Mouse (Mus musculus) stomach, postnatal 0 days (tissue): ENCODE data around the gene Abhd5. TPM values are rescaled to one million over a fixed set of nuclear protein-coding genes. Genes with fewer than 3 reads are reported as not detected.
A peak's percentile ranks its signal among the peaks of the same experiment; 100 is the strongest.

Source experiments
- ATAC-seq: fragments of 200-750 bp; cut with Nextera tagmentation; 2 replicates; pipeline ENCODE4 v1.8.0; 2017; ENCODE audit not compliant: low FRiP score, low TSS enrichment
- DNase-seq: peaks from one replicate; pipeline ENCODE4 v3.0.0-alpha.2; 2016; ENCODE audit warnings: low spot score
- H3K27ac ChIP-seq: fragments of 300-500 bp; sonication (generic); replicated peaks from 2 replicates; pipeline ENCODE4 v1.5.1; 2014; ENCODE audit warnings: mild to moderate bottlenecking, control low read depth
- H3K27me3 ChIP-seq: fragments of 300-500 bp; sonication (generic); 2 replicates; pipeline ENCODE4 v1.6.1; 2014; ENCODE audit warnings: low read length; ENCODE audit not compliant: control insufficient read depth, insufficient read depth
- H3K36me3 ChIP-seq: fragments of 300-500 bp; sonication (generic); 2 replicates; pipeline ENCODE4 v1.6.1; 2014; ENCODE audit warnings: low read length, mixed read lengths; ENCODE audit not compliant: control insufficient read depth, insufficient read depth
- H3K4me1 ChIP-seq: fragments of 300-500 bp; sonication (generic); replicated peaks from 2 replicates; pipeline ENCODE4 v1.6.1; 2014; ENCODE audit warnings: antibody characterized with exemption; ENCODE audit not compliant: control insufficient read depth, insufficient read depth
- H3K4me2 ChIP-seq: fragments of 300-500 bp; sonication (generic); replicated peaks from 2 replicates; pipeline ENCODE4 v1.6.1; 2014; ENCODE audit warnings: low read depth, mild to moderate bottlenecking, control low read depth, moderate library complexity
- H3K4me3 ChIP-seq: fragments of 300-500 bp; sonication (generic); 2 replicates; pipeline ENCODE4 v1.5.1; 2014; ENCODE audit warnings: low read depth, low read length, control low read depth
- H3K9ac ChIP-seq: fragments of 300-500 bp; sonication (generic); 2 replicates; pipeline ENCODE4 v1.6.1; 2014; ENCODE audit warnings: mild to moderate bottlenecking, low read length, control low read depth, mixed read lengths
- H3K9me3 ChIP-seq: fragments of 300-500 bp; sonication (generic); 2 replicates; pipeline ENCODE4 v1.6.1; 2016; ENCODE audit warnings: low read length; ENCODE audit not compliant: control insufficient read depth
- CTCF ChIP-seq: IDR thresholded peaks from 2 replicates; pipeline ENCODE4 v1.5.1; 2016; ENCODE audit warnings: antibody characterized with exemption, low read depth, mild to moderate bottlenecking, moderate library complexity
- EP300 ChIP-seq: optimal IDR thresholded peaks from 2 replicates; pipeline ENCODE3; 2016; ENCODE audit warnings: antibody characterized with exemption
- WGBS: fragments of 180-500 bp; shearing (Covaris S2); extraction: QIAGEN DNeasy Blood & Tissue Kit; methylation state at CpG from one replicate; pipeline ENCODE4 v1.1.7; 2014; 5-methylcytosine and 5-hydroxymethylcytosine counted together
- polyA plus RNA-seq: library from polyadenylated mRNA; unstranded; fragments of >200 nt; fragmentation: Nextera tagmentation; extraction: Ambion mirVana; gene quantifications from 2 replicates; pipeline ENCODE4 v1.2.1, GENCODE M21; 2015

Gene Abhd5
- polyA plus RNA-seq, 1 experiment from 2014 or later = 39.4 TPM

GRCm38 (mm10) chr9:122364171-122364570 lies 12.8 kb downstream of the Abhd5 start:
- WGBS = 71% methylated on average over 1 of the region's 1 CpGs
- ATAC-seq (no peak), DNase-seq (no peak)

GRCm38 (mm10) chr9:122370292-122370794 lies 18.9 kb downstream of the Abhd5 start:
- no peak for DNase-seq
- TF ChIP-seq CTCF (no peak), EP300 (no peak)
- Histone ChIP-seq H3K9me3 (no peaks in the 10 kb centered on the region), H3K9ac (no peak overlapping the region), H3K4me1 (no peaks in the 10 kb centered on the region), H3K36me3 (no peaks in the 10 kb centered on the region), H3K27me3 (no peaks in the 10 kb centered on the region), H3K27ac (no peak overlapping the region), H3K4me3 (no peak overlapping the region), H3K4me2 (no peak overlapping the region)
- WGBS = 91% methylated on average over 6 of the region's 6 CpGs
- no peak for ATAC-seq

More at GRCm38 (mm10) chr9:122364171-122364570, 12.8 kb downstream of the Abhd5 start:
- Histone ChIP-seq H3K9me3 (no peaks in the 10 kb centered on the region), H3K36me3 (no peaks in the 10 kb centered on the region), H3K4me3 (no peak overlapping the region), H3K27ac (no peak overlapping the region), H3K4me2 (no peak overlapping the region), H3K4me1 (no peaks in the 10 kb centered on the region), H3K27me3 (no peaks in the 10 kb centered on the region), H3K9ac (no peak overlapping the region)
- no peak for TF ChIP-seq EP300
- TF ChIP-seq CTCF = no peak

- TF ChIP-seq CTCF = no peak
- no peak for TF ChIP-seq EP300
- no peak overlapping the region for H3K4me2 ChIP-seq
- H3K9me3 ChIP-seq = no peaks in the 10 kb centered on the region
- ATAC-seq (no peak), DNase-seq (no peak)
- no peak overlapping the region for H3K27ac ChIP-seq
- WGBS = 18% methylated on average over 4 of the region's 4 CpGs
- no peaks in the 10 kb centered on the region for H3K27me3 ChIP-seq
- H3K9ac ChIP-seq = no peak overlapping the region
- H3K4me1 ChIP-seq = no peaks in the 10 kb centered on the region
- H3K36me3 ChIP-seq = no peaks in the 10 kb centered on the region
- H3K4me3 ChIP-seq = no peak overlapping the region
Measured at GRCm38 (mm10) chr9:122372506-122372905, 21.1 kb downstream of the Abhd5 start.

- WGBS = 72% methylated on average over 1 of the region's 1 CpGs
- TF ChIP-seq CTCF (no peak), EP300 (no peak)
- no peak overlapping the region for H3K4me3 ChIP-seq
- no peaks in the 10 kb centered on the region for H3K36me3 ChIP-seq
- H3K9ac ChIP-seq = no peak overlapping the region
- H3K4me1 ChIP-seq = no peaks in the 10 kb centered on the region
- ATAC-seq (no peak), DNase-seq (no peak)
- no peak overlapping the region for H3K4me2 ChIP-seq
- no peak overlapping the region for H3K27ac ChIP-seq
- H3K9me3 ChIP-seq = no peaks in the 10 kb centered on the region
- H3K27me3 ChIP-seq = no peaks in the 10 kb centered on the region
Measured at GRCm38 (mm10) chr9:122372991-122373390, 21.6 kb downstream of the Abhd5 start.

- H3K4me3 ChIP-seq = no peak overlapping the region
- H3K27ac ChIP-seq = no peak overlapping the region
- ATAC-seq (peak; percentile 73), DNase-seq (peak; percentile 25)
- H3K4me1 ChIP-seq = no peaks in the 10 kb centered on the region
- H3K4me2 ChIP-seq = no peak overlapping the region
- no peaks in the 10 kb centered on the region for H3K27me3 ChIP-seq
- peaks cover 2% of the 10 kb centered on the region; the same call in 1 of the 2 replicates for H3K36me3 ChIP-seq
- TF ChIP-seq CTCF = no peak
- no peak for TF ChIP-seq EP300
- 64% methylated on average over 6 of the region's 6 CpGs for WGBS
- no peak overlapping the region for H3K9ac ChIP-seq
- no peaks in the 10 kb centered on the region for H3K9me3 ChIP-seq
Measured at GRCm38 (mm10) chr9:122378986-122379385, 27.6 kb downstream of the Abhd5 start.

- H3K27ac ChIP-seq = no peak overlapping the region
- H3K36me3 ChIP-seq = peaks cover 4% of the 10 kb centered on the region; the same call in 1 of the 2 replicates
- no peaks in the 10 kb centered on the region for H3K9me3 ChIP-seq
- no peak for TF ChIP-seq CTCF
- TF ChIP-seq EP300 = no peak
- H3K4me2 ChIP-seq = no peak overlapping the region
- no peaks in the 10 kb centered on the region for H3K4me1 ChIP-seq
- no peaks in the 10 kb centered on the region for H3K27me3 ChIP-seq
- DNase-seq = no peak
- ATAC-seq = no peak
- no peak overlapping the region for H3K9ac ChIP-seq
- 91% methylated on average over 6 of the region's 6 CpGs for WGBS
- no peak overlapping the region for H3K4me3 ChIP-seq
Measured at GRCm38 (mm10) chr9:122380959-122381358, 29.6 kb downstream of the Abhd5 start.
